Mouse (Mus musculus): ENCODE data around the gene Cope. TPM values are rescaled to one million over a fixed set of nuclear protein-coding genes. Genes with fewer than 3 reads are reported as not detected.

The Cope gene
- polyA plus RNA-seq, 1 experiment, result 497 TPM

DNA sequence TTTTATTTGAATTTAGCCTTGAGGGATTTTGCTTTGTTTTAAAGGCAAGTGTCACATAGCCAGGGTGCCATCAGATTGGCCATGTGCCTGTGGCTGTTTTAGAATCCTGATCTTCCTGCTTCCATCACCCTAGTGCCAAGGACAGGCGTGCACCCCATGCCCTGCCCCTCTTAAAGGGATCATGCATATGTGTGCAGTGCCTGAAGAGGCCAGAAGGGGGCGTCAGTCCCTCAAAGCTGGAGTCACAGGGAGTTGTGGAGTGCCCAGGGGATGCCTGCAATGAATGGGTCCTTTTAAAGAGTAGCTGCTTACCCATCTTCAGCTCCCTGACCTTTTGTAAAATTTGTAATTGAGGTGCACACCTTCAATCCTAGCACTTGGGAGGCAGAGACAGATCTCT is 7.0 kb downstream of the Cope start:
- no peak for DNase-seq (ENCODE audit: low read depth)

DNA sequence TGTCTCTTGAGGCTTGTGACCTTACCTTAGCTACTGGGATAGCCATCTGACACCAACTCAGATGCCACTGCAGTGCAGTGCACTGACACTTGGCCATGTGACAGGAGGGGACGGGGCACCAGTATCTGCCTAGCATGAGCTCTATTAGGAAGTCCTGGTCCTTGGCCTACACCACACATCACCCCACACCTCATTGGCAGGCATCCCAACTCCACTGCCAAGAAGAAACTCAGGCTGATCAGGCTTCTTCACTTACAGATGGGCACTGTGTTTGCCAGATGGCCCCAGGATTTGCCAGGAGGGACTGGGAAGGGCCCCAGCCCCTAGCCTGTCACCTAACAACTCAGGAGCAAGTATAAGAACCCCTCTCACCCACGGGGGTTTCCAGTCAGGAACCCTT is 11.1 kb downstream of the Cope start:
- no peak for DNase-seq (ENCODE audit: low read depth)

DNA sequence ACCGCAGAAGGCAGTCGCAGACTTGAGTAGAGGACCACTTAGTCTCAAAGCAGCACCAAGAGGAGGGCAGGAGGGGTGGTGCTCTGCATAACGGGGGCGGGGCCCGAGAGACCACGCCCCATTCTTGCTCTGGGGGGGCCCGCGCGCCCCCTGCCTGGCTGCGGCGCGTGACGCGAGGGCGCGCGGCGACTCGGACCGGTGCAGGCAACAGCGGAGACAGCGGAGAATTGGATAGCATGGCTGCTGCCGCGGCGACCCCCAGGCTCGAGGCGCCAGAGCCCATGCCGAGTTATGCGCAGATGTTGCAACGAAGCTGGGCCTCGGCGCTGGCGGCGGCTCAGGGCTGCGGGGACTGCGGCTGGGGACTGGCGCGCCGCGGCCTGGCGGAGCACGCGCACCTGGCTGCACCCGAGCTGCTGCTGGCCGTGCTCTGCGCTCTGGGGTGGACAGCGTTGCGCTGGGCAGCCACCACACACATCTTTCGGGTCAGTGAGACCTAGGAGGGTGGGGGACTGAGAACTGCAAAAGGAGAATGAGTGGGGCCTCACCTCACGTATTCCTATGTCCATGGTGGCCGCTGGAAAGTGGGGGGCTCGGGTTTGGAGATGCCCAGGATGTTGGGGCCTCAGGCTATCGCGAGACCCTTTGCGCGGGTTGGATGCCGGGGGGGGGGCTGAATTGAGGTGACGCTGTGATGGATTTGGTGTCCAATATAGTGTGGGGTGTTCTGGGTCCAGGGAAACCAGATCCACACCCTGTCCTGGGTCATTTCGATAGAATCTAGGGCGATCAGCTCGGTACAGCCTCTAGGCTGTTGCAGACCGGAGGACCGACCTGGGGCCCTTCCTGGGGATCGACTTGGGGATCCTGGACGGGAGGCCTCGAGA is 13.5 kb downstream of the Cope start, which contains the start of gene Cers1:
Gene Cers1 (plus strand): TSS at position 152 of the 887 bp plus-strand sequence.
- DNase-seq (ENCODE audit: low read depth), result no peak

DNA sequence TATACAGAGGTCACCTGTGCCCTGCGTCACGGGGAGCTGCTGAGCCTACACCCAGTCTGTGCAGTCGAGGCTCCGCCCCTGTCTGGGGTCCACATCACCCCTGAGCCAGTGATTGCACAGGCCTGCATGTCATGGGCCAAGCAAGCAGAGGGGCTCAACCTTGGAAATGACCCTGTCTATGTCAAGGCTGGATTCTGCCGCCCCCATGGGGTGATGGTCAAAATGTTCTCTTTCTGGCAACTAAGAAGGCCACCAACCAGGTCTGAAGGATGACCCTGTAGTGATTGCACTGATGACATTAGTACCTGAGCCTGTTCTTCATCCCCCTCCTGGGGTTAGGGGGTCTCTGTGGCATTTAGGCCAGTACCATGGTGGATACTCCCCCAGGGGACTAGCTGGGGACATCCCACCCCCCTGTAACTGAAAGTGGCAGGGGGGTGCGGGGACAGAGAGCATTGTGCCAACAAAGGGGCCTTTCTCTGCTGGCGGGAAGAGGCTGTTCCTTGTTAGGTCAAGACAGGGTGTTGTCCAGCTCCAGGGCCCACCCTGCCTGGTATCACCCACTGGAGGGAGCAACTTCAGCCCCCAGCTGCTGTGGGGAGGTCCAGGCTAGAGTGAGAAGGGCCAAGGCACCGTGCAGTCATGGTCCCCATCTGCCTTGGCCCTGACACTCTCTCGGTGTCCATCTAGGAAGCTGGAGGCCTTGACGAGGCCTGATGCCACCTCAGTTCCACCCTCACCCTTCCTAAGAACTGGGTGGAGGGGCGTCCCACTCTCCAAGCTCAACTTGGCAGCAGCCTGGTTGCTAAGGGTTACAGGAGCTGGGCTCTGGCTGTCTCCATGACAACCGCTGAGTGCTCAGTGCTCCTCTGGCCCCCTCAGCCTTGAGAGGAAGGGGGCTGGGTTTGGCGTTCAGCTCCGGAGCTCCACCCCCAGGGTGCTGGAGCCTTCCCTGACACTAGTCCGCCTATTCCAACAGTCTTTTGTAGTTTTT is 14.5 kb downstream of the Cope start:
- no peak for DNase-seq (ENCODE audit: low read depth)

DNA sequence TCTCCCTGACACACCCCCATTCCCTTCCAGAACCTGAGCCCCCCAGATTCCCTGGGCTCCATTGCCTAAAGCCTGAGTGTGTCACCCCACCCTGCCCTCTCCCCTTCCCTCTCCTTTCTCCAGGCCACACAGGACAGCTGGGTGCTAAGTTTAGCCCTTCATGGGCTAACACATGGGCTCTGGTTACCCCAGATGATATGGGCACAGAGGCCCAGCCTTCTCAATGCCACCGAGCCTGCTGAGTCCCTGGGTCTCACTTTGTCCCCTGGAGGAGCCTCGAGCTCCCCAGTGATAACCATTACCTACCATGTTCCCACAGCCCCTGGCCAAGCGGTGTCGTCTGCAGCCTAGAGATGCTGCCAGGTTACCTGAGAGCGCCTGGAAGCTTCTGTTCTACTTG is 15.6 kb downstream of the Cope start:
- DNase-seq (ENCODE audit: low read depth), result no peak

DNA sequence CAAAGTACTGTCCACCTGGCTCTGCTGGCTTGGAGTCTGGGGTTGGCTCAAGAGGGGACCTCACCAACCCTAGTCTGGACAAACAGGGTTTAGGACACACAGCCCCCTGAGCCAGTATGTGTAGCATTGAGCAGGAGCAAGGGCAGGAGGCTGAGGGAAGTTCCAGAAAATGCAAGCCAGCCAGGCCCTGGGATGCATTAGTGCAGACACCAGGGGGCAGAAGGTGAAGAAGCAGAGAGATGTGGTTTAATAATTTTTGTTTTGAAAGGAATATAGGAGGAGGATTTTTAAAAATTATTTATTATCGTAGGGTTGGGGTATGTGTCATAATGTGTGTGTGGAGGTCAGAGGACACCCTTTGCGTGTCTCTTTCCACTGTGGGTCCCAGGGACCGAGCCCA is 21.4 kb downstream of the Cope start:
- no peak for DNase-seq (ENCODE audit: low read depth)

DNA sequence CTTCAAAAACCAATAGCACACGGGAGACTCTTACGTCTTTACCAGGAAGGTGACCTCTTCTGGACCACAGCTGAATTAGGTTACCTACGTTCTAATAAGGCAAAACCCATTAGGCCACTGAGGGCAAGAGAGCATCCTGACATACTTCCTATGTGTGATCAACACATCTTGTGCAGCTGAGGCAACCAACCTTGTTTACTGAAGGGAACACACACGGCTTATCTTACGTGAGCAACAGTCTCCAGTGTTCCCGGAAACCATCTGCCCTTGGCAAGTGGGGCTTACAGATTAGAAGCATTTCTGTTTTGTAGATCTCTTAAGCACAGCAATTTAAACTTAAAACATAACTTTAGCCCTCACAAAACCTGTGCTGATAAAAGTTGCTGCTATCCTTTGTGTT is 25.2 kb downstream of the Cope start:
- DNase-seq (ENCODE audit: low read depth), result no peak

DNA sequence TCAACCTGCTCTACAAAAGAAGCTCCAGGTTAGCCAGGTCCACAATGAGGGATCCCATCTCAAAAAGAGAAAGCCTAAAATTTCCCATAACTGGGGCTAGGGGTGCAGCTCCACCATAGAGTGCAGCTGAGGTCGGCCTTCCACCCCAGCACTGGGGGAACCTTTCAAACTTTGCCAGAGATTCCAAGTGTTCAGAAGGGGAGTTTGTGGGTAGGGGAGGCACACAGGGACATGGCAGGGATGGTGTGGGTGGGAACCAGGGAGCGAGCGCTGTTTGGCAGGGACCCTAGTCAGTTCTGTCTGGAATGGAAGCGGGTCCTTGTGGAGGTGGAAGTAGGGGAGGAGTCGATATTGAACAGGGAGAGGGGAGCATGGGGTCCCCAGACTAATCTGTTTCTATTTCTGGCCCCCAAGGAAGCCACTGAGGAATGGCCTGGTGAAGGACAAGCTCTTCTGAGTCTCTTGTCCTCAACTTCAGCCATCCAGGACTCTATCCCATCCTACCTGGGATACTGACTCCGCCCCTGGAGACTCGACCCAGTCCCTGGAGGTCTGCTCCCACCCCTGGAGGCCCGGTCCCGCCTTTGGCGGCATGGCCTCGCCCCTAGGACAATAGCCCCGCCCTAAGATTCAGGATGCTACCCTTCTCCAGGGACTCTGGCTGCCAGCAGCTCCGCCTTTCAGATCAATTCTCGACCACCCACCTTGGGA is 27.0 kb downstream of the Cope start, which contains the start of gene Gdf1:
Gene Gdf1 (plus strand): TSS at position 694 of the 711 bp plus-strand sequence.
- no peak for DNase-seq (ENCODE audit: low read depth)

DNA sequence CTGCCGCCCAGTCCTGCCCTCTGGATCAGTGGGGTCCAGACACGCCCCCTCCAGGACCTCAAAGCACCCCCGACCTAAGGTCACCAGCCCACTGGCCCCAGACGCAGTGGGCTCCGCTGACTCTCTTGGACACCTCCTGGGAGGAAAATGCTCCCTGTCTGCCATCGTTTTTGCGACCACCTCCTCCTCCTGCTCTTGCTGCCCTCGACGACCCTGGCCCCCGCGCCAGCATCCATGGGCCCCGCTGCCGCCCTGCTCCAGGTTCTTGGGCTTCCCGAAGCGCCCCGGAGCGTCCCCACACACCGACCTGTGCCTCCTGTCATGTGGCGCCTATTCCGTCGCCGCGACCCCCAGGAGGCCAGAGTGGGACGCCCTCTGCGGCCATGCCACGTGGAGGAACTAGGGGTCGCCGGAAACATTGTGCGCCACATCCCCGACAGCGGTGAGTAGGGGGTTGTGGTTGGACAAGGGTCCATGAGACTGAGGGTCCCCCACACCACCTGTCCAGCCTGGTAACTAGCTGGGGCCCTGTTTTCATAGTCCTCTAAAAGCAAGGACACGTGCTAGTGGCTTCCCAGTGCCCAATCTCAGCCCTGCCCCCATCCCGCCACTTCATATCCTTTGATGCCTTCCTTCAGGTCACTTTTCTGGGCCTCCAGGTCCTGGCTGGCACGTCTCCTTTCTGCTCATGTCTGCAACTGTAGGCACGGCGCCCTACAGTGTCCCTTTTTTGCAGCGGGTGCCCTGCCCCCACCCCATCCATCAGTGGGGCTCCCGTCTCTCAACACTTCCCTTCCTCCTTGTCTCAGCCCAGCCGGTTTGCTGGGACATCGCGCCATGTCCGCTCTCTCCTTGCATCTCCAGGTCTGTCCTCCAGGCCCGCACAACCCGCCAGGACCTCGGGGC is 27.8 kb downstream of the Cope start:
- DNase-seq (ENCODE audit: low read depth), result no peak

DNA sequence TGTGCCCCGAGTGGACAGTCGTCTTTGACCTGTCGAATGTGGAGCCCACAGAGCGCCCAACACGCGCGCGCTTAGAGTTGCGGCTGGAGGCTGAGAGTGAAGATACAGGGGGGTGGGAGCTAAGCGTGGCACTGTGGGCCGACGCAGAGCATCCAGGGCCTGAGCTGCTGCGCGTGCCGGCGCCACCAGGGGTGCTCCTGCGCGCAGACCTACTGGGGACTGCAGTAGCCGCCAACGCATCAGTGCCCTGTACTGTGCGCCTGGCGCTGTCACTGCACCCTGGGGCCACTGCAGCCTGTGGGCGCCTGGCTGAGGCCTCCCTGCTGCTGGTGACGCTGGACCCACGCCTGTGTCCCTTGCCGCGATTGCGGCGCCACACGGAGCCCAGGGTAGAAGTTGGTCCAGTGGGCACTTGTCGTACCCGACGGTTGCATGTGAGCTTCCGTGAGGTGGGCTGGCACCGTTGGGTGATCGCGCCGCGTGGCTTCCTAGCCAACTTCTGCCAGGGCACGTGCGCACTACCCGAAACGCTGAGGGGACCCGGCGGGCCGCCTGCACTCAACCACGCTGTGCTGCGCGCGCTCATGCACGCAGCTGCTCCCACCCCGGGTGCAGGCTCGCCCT is 28.5 kb downstream of the Cope start:
- DNase-seq (ENCODE audit: low read depth), result no peak

DNA sequence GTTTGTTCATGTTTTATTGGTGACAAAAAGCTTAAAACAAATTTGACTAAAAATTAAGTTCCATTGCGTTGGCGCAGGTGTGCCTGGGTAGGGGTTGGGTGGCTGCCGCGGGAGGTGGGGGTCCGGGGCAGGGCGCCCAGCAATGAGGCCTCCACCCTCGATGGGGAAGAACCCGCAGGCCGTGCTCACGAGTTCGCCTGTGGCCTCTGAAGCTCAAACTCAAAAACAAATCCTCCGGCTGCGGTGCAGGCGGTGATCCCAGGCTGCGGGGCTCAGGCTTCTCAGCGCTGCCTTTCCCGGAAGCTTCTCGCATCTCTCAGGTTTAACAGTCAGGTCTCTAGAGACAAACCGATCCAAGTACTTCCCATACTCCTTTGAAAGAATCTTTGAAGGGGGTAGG is 29.2 kb downstream of the Cope start:
- no peak for DNase-seq (ENCODE audit: low read depth)

DNA sequence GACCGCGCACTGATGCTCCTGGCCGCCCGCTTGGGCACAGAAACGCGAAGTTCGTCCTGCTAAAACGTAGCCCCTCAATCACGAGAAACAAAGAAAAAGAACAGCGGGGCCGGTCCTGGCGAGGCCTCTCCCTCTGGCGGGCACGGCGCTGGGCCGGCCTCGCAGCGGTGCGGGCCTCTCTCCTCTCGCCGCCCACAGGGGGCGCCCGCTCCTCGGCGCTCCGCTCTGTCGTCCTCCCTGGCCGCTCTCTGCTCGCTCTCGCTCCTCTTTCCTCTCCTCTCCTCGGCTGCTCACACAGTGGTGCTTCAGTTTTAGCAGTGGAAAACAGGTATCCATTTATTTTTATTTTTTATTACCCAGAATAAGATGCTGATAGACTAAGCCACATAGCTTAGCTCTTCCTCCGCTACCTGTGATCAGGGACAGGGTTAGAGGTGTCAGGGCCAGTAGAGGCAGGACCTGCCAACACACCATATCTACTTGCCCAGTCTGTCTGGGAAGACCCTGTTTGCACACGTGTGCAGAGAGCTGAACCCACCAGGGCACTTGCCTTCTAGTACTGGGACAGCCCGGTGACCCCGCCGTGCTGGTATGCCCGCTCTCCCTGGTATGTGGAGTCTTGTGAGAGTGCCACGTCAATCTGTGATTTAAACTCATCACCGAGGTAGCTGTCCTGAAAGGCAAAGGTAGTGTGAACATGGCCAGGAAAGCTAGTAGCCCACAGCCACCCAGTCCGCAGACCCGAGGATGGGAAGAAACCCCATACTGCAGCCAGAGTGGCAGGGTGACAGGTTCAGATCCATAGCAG is 30.0 kb downstream of the Cope start:
- no peak for DNase-seq (ENCODE audit: low read depth)

DNA sequence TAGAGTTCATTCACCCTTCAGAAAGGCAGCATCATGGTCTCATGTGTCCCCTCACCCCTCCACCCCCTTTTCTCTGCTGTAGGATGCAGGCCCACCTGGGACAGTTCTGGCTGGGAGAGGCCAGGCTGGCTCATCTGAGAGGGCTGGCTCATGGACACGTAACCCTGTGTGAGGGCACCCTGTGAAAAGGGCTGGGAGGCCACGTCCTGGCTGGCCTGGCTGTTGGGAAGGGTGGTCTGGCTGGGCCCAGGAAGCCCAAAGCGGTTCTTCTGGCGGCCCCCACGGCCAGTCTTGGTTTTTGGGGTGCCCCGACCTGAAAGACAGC is 30.5 kb downstream of the Cope start:
- no peak for DNase-seq (ENCODE audit: low read depth)

DNA sequence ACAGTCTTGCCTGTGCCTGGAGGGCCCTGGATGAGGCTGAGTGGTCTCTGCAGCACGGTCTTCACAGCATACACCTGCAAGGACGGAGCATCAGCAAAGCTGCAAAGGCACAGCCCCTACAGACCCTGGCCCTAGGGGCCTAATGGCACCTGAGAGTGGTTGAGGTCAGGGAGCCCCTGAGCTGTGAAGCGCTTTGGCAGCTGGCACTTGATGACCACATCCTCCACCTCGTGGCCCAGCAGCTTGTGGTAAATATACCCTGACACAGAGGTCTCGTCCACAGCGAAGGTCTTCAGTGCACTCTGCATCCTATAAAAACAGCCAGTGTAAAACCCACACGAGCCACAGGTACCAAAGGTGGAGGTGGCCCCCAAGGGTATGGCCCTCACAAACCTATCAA is 36.6 kb downstream of the Cope start:
- DNase-seq (ENCODE audit: low read depth), result no peak

DNA sequence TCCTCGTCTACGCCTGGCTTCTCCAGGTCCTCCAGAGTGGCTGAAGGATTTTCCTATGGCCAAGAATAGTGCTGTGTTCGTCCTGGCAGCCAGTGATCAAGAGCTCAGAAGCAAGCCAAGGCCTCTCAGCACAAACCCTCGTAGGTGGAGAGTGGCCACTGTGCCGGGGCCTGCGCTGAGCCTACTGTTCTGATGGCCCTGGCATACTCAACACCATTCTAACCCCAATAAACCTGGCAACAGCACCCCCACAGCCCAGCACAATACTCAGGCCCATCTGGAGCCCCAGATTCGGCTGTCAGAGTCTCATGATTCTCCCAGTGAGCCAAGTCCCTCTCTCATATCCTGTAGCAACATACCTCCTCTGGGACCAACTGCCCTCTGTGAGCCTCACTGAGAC is 38.3 kb downstream of the Cope start:
- DNase-seq (ENCODE audit: low read depth), result no peak

DNA sequence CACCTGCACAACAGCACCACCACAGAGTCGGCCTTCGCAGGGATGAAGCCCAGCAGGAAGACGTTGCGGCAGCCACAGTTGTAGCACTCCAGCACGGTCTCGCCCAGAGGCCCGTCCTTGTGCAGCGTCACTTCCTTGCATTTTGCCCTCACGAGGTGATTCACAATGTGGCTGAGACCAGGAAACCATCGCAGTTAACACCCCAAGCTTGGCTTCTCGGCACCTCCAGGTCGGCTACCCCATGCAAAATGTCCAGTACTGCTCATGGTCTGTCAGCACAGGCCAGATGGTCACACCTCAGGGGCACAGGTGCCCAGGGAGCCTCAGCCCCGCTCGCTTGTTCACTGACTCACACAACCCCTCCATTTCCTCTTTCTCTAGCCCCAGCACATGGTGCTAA is 39.7 kb downstream of the Cope start:
- DNase-seq (ENCODE audit: low read depth), result no peak

DNA sequence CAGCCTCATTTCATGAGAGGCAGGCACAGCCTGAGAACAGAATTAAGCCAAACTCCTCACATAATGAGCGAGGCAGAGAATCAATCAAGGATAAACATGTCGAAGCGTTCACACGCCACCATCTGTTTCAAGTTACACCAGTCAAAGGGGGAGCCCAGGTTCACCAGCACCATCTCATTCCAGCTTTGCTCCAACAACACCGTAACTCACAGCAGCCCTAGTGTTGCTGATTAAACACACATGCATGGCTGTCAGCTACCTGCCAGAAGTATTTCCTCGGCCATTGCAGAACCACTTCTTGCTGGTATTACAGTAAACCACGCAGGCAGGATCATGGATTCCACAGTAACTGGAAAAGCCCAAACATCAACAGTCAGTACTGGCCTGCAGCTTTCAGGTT is 40.8 kb downstream of the Cope start:
- no peak for DNase-seq (ENCODE audit: low read depth)

DNA sequence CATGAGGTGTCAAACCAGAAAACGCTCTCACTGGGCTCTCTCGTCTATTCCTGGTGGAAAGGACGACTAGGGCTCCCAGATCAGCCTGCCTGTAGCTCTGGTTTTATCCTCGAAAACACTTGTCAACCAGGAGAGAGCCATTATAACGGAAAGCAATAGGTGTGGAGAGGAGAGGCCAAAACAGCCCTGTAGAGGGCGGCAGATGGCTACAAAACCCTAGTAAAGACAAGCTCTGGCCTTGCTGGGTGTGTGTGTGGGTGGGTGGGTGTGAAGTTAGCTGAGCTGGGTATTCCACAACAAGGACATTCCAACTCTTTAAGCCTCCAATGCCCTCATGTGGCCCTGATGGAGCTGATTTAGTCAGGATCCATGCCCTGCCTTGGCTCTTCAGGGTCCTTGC is 41.4 kb downstream of the Cope start:
- DNase-seq (ENCODE audit: low read depth), result no peak

DNA sequence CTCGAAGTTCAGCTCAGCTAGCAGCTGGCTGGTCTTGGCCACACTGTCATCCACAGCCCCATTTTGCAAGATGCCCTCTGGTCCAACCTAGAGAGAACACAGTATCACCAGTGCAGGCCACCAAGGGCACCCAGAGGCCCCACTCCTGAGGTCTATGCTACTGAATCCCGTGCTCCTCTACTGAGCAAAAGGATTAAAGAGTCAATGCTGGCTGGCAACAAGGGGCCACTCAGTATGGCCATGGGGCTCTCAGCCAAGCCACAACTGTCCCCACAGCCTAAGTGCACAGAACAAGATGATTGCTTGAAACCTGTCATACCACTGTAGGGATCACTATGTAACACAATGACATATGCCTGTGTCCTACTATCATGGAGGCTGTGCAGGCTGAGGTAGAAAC is 42.0 kb downstream of the Cope start:
- DNase-seq (ENCODE audit: low read depth), result no peak

DNA sequence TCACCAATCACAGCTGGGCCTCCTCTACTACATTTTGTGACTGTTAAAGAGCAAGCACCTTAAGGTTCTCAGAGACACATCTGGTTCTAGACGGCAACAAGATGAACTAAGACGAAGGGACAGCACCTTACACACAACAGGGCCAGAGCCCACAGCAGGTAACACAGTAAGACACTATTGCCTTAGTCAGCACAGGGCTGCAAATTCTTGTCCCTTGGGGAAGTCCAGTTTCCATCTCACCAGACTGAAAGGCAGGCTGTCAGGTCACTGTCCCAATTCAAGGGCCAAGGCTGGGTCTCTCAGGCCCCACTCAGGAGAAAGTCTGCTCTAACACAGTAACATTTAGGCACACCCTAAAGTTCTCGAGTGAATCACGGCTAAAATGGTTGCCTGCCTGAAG is 45.1 kb downstream of the Cope start:
- no peak for DNase-seq (ENCODE audit: low read depth)
